Mouse (Mus musculus): ENCODE measurements around the gene Pf4. TPM values are rescaled to one million over a fixed set of nuclear protein-coding genes. Genes with fewer than 3 reads are reported as not detected.

The Pf4 gene
- polyA plus RNA-seq (2012; ENCODE audit: insufficient read depth, insufficient read length, missing spikeins), result 45.4 and 76.2 TPM in 2 replicates

GRCm38 (mm10) chr5:90771880-90772653, at the start of gene Pf4:
Pf4 (plus strand) TSS chr5:90772435.
- peak within 1 kb of the TSS; percentile 40 for H3K4me3 ChIP-seq (ENCODE audit: insufficient read depth, low read depth, low read length)
- peak within 1 kb of the TSS; percentile 72 for H3K27ac ChIP-seq (replicated peaks; ENCODE audit: low read depth, low read length)
- peaks cover 11% of the 10 kb centered on the region; the same call in 1 of the 2 replicates for H3K4me1 ChIP-seq (ENCODE audit: control insufficient read depth, insufficient read depth, insufficient read length, low read length)

GRCm38 (mm10) chr5:90722656-90723055, 49.6 kb upstream of the Pf4 start:
- H3K4me1 ChIP-seq (ENCODE audit: control insufficient read depth, insufficient read depth, insufficient read length, low read length), result no peaks in the 10 kb centered on the region
- H3K27ac ChIP-seq (replicated peaks; ENCODE audit: low read depth, low read length), result no peak overlapping the region
- no peak overlapping the region for H3K4me3 ChIP-seq (ENCODE audit: insufficient read depth, low read depth, low read length)

GRCm38 (mm10) chr5:90728254-90728653, 44.0 kb upstream of the Pf4 start:
- H3K4me3 ChIP-seq (ENCODE audit: insufficient read depth, low read depth, low read length), result no peak overlapping the region
- no peak overlapping the region for H3K27ac ChIP-seq (replicated peaks; ENCODE audit: low read depth, low read length)
- no peaks in the 10 kb centered on the region for H3K4me1 ChIP-seq (ENCODE audit: control insufficient read depth, insufficient read depth, insufficient read length, low read length)

- H3K27ac ChIP-seq (replicated peaks; ENCODE audit: low read depth, low read length), result no peak overlapping the region
- H3K4me3 ChIP-seq (ENCODE audit: insufficient read depth, low read depth, low read length), result no peak overlapping the region
- no peaks in the 10 kb centered on the region for H3K4me1 ChIP-seq (ENCODE audit: control insufficient read depth, insufficient read depth, insufficient read length, low read length)
Observed at GRCm38 (mm10) chr5:90731480-90731879, 40.8 kb upstream of the Pf4 start.

- H3K27ac ChIP-seq (replicated peaks; ENCODE audit: low read depth, low read length), result no peak overlapping the region
- H3K4me1 ChIP-seq (ENCODE audit: control insufficient read depth, insufficient read depth, insufficient read length, low read length), result no peaks in the 10 kb centered on the region
- no peak overlapping the region for H3K4me3 ChIP-seq (ENCODE audit: insufficient read depth, low read depth, low read length)
Observed at GRCm38 (mm10) chr5:90742029-90742428, 30.2 kb upstream of the Pf4 start.

GRCm38 (mm10) chr5:90753934-90754333, 18.3 kb upstream of the Pf4 start:
- Histone ChIP-seq H3K27ac (replicated peaks; ENCODE audit: low read depth, low read length) (no peak overlapping the region), H3K4me3 (ENCODE audit: insufficient read depth, low read depth, low read length) (no peak overlapping the region), H3K4me1 (ENCODE audit: control insufficient read depth, insufficient read depth, insufficient read length, low read length) (peaks cover 7% of the 10 kb centered on the region; the same call in 1 of the 2 replicates)

GRCm38 (mm10) chr5:90758020-90758605, 14.1 kb upstream of the Pf4 start:
- peaks cover 7% of the 10 kb centered on the region; the same call in 1 of the 2 replicates for H3K4me1 ChIP-seq (ENCODE audit: control insufficient read depth, insufficient read depth, insufficient read length, low read length)
- no peak overlapping the region for H3K4me3 ChIP-seq (ENCODE audit: insufficient read depth, low read depth, low read length)
- no peak overlapping the region for H3K27ac ChIP-seq (replicated peaks; ENCODE audit: low read depth, low read length)

GRCm38 (mm10) chr5:90759077-90760065, 12.9 kb upstream of the Pf4 start, which contains the start of gene Cxcl5:
Cxcl5 (plus strand) TSS chr5:90759360.
- H3K27ac ChIP-seq (replicated peaks; ENCODE audit: low read depth, low read length), result no peak within 1 kb of the TSS
- H3K4me1 ChIP-seq (ENCODE audit: control insufficient read depth, insufficient read depth, insufficient read length, low read length), result peaks cover 7% of the 10 kb centered on the region; the same call in 1 of the 2 replicates
- H3K4me3 ChIP-seq (ENCODE audit: insufficient read depth, low read depth, low read length), result no peak within 1 kb of the TSS

- H3K27ac ChIP-seq (replicated peaks; ENCODE audit: low read depth, low read length), result no peak overlapping the region
- no peak overlapping the region for H3K4me3 ChIP-seq (ENCODE audit: insufficient read depth, low read depth, low read length)
- H3K4me1 ChIP-seq (ENCODE audit: control insufficient read depth, insufficient read depth, insufficient read length, low read length), result peaks cover 7% of the 10 kb centered on the region; the same call in 1 of the 2 replicates
Observed at GRCm38 (mm10) chr5:90760303-90760702, 11.9 kb upstream of the Pf4 start.

- Histone ChIP-seq H3K27ac (replicated peaks; ENCODE audit: low read depth, low read length) (no peak overlapping the region), H3K4me3 (ENCODE audit: insufficient read depth, low read depth, low read length) (no peak overlapping the region), H3K4me1 (ENCODE audit: control insufficient read depth, insufficient read depth, insufficient read length, low read length) (peaks cover 7% of the 10 kb centered on the region; the same call in 1 of the 2 replicates)
Observed at GRCm38 (mm10) chr5:90760844-90761243, 11.4 kb upstream of the Pf4 start.

- Histone ChIP-seq H3K4me1 (ENCODE audit: control insufficient read depth, insufficient read depth, insufficient read length, low read length) (peaks cover 7% of the 10 kb centered on the region; the same call in 1 of the 2 replicates), H3K27ac (replicated peaks; ENCODE audit: low read depth, low read length) (no peak overlapping the region), H3K4me3 (ENCODE audit: insufficient read depth, low read depth, low read length) (no peak overlapping the region)
Observed at GRCm38 (mm10) chr5:90761834-90762233, 10.4 kb upstream of the Pf4 start.

GRCm38 (mm10) chr5:90763912-90764665, 8.1 kb upstream of the Pf4 start:
- no peak overlapping the region for H3K4me3 ChIP-seq (ENCODE audit: insufficient read depth, low read depth, low read length)
- 0 out of 2 replicates have a peak, but pooled peaks cover 3% of the 10 kb centered on the region for H3K4me1 ChIP-seq (ENCODE audit: control insufficient read depth, insufficient read depth, insufficient read length, low read length)
- H3K27ac ChIP-seq (replicated peaks; ENCODE audit: low read depth, low read length), result no peak overlapping the region

GRCm38 (mm10) chr5:90765821-90766606, 6.2 kb upstream of the Pf4 start:
- no peak overlapping the region for H3K4me3 ChIP-seq (ENCODE audit: insufficient read depth, low read depth, low read length)
- H3K4me1 ChIP-seq (ENCODE audit: control insufficient read depth, insufficient read depth, insufficient read length, low read length), result 0 out of 2 replicates have a peak, but pooled peaks cover 3% of the 10 kb centered on the region
- no peak overlapping the region for H3K27ac ChIP-seq (replicated peaks; ENCODE audit: low read depth, low read length)

All from brown adipose tissue, adult 24 weeks (tissue).